Mouse (Mus musculus) midbrain, embryonic 16.5 days (tissue): ENCODE results near the gene Fbxl8. TPM values are rescaled to one million over a fixed set of nuclear protein-coding genes. Genes with fewer than 3 reads are reported as not detected.
"Not testable (repeated sequence)": the region's sequence is repeated elsewhere in the genome, so short reads cannot be mapped to it uniquely, and the experiment has no call there.

ENCODE experiments used
- ATAC-seq: fragments of 200-750 bp; cut with Nextera tagmentation; 2 replicates; pipeline ENCODE4 v1.8.0; 2017; ENCODE audit warnings: moderate TSS enrichment
- H3K27ac ChIP-seq: fragments of 300-500 bp; sonication (generic); 2 replicates; pipeline ENCODE4 v1.5.1; 2014; ENCODE audit warnings: mild to moderate bottlenecking, low read length, mixed read lengths
- H3K27me3 ChIP-seq: fragments of 300-500 bp; sonication (generic); 2 replicates; pipeline ENCODE4 v1.6.1; 2014; ENCODE audit warnings: low read depth, low read length, mixed read lengths; ENCODE audit not compliant: control insufficient read depth, insufficient read depth
- H3K36me3 ChIP-seq: fragments of 300-500 bp; sonication (generic); 2 replicates; pipeline ENCODE4 v1.6.1; 2014; ENCODE audit warnings: mild to moderate bottlenecking, low read length, moderate library complexity, mixed read lengths; ENCODE audit not compliant: control insufficient read depth, insufficient read depth
- H3K4me1 ChIP-seq: fragments of 300-500 bp; sonication (generic); 2 replicates; pipeline ENCODE4 v1.6.1; 2014; ENCODE audit warnings: mild to moderate bottlenecking, low read length, mixed read lengths; ENCODE audit not compliant: control insufficient read depth, insufficient read depth
- H3K4me2 ChIP-seq: fragments of 300-500 bp; sonication (generic); 2 replicates; pipeline ENCODE4 v1.6.1; 2014; ENCODE audit warnings: mild to moderate bottlenecking, low read length, mixed read lengths
- H3K4me3 ChIP-seq: fragments of 300-500 bp; sonication (generic); 2 replicates; pipeline ENCODE4 v1.5.1; 2014; ENCODE audit warnings: low read depth, mild to moderate bottlenecking, low read length, moderate library complexity, mixed read lengths
- H3K9ac ChIP-seq: fragments of 300-500 bp; sonication (generic); 2 replicates; pipeline ENCODE4 v1.6.1; 2014; ENCODE audit warnings: low read depth, low read length, mixed read lengths
- H3K9me3 ChIP-seq: fragments of 300-500 bp; sonication (generic); replicated peaks from 2 replicates; pipeline ENCODE4 v1.6.1; 2014; ENCODE audit warnings: mild to moderate bottlenecking, low read length, mixed read lengths; ENCODE audit not compliant: control insufficient read depth, poor library complexity, severe bottlenecking
- WGBS: fragments of 180-500 bp; shearing (Covaris S2); extraction: QIAGEN DNeasy Blood & Tissue Kit; methylation state at CpG from one replicate; pipeline ENCODE4 v1.1.7; 2014; 5-methylcytosine and 5-hydroxymethylcytosine counted together
- polyA plus RNA-seq: library from polyadenylated mRNA; unstranded; fragments of >200 nt; fragmentation: Nextera tagmentation; extraction: Ambion mirVana; gene quantifications from 2 replicates; pipeline ENCODE4 v1.2.1, GENCODE M21; 2015

Fbxl8 gene
- polyA plus RNA-seq, 1 experiment from 2014 or later = 1.1 TPM

DNA sequence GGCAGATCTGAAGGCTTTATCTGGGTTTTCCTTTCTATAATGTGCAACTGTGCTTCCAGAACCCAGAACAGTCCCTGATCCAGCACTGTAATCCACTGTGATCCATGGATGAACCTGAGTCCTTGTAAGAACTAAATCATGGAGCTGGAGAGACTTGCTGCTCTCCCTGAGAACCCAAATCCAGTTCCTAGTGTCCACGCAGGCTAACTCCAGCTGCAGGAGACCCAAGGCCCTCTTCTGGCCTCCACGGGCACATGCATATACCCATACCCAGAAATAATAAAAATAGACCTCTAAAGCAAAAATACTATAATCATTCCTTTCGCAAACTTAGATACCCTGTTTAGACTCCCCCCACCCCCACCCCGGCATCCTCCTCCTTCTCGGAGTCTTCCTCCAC lies 23.8 kb downstream of the Fbxl8 start:
- Histone ChIP-seq H3K4me2 (peak overlapping the region; percentile 79), H3K9me3 (no peaks in the 10 kb centered on the region), H3K27me3 (no peaks in the 10 kb centered on the region), H3K4me3 (peak overlapping the region; percentile 52), H3K27ac (peak overlapping the region; percentile 86), H3K9ac (peak overlapping the region; percentile 69), H3K4me1 (peaks cover 41% of the 10 kb centered on the region), H3K36me3 (peaks cover 4% of the 10 kb centered on the region; the same call in 1 of the 2 replicates)
- no peak for ATAC-seq
- WGBS = 81% methylated on average over 5 of the region's 5 CpGs

GRCm38 (mm10) chr8:105288958-105289732 lies 24.7 kb downstream of the Fbxl8 start:
- no peaks in the 10 kb centered on the region for H3K27me3 ChIP-seq
- H3K9me3 ChIP-seq = no peaks in the 10 kb centered on the region
- peak overlapping the region; percentile 79 for H3K4me2 ChIP-seq
- H3K36me3 ChIP-seq = peaks cover 4% of the 10 kb centered on the region; the same call in 1 of the 2 replicates
- peak; percentile 92 for ATAC-seq
- H3K27ac ChIP-seq = peak overlapping the region; percentile 86
- H3K4me3 ChIP-seq = peak overlapping the region; percentile 52
- H3K9ac ChIP-seq = peak overlapping the region; percentile 69
- H3K4me1 ChIP-seq = peaks cover 41% of the 10 kb centered on the region
- WGBS = under 1% methylated on average over 53 of the region's 53 CpGs

GRCm38 (mm10) chr8:105289805-105290460 lies 25.5 kb downstream of the Fbxl8 start, which contains the start of gene 4931428F04Rik:
Gene 4931428F04Rik, minus strand, starts transcription at chr8:105289864.
- Histone ChIP-seq H3K4me1 (peaks cover 38% of the 10 kb centered on the region), H3K36me3 (no peaks in the 10 kb centered on the region; the same call in 1 of the 2 replicates), H3K4me2 (peak within 1 kb of the TSS; percentile 79), H3K27me3 (no peaks in the 10 kb centered on the region), H3K9ac (peak within 1 kb of the TSS; percentile 69), H3K27ac (peak within 1 kb of the TSS; percentile 86), H3K9me3 (no peaks in the 10 kb centered on the region), H3K4me3 (peak within 1 kb of the TSS; percentile 52)
- WGBS = under 1% methylated on average over 42 of the region's 43 CpGs
- peak; percentile 46 for ATAC-seq

GRCm38 (mm10) chr8:105290554-105291314 lies 26.3 kb downstream of the Fbxl8 start:
- peak overlapping the region; percentile 50 for H3K9ac ChIP-seq
- no peak overlapping the region for H3K27ac ChIP-seq
- H3K36me3 ChIP-seq = no peaks in the 10 kb centered on the region; the same call in 1 of the 2 replicates
- peak overlapping the region; percentile 52 for H3K4me3 ChIP-seq
- H3K4me2 ChIP-seq = peak overlapping the region; percentile 79
- WGBS = 9% methylated on average over 31 of the region's 31 CpGs
- H3K9me3 ChIP-seq = no peaks in the 10 kb centered on the region
- no peaks in the 10 kb centered on the region for H3K27me3 ChIP-seq
- no peak for ATAC-seq
- peaks cover 34% of the 10 kb centered on the region for H3K4me1 ChIP-seq

DNA sequence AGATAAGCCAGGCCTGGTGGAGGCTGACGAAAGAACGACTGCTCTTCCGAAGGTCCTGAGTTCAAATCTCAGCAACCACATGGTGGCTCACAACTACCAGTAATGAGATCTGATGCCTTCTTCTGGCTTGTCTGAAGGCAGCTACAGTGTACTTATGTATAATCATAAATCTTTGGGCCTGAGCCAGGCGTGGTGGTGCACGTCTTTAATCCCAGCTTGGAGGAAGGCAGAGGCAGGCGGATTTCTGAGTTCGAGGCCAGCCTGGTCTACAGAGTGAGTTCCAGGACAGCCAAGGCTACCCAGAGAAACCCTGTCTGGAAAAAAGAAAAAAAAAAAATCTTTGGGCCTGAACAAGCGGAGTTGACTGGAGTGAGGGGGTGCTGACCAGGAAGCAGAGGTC lies 26.9 kb downstream of the Fbxl8 start:
- not testable (repeated sequence) for H3K9me3 ChIP-seq, H3K27ac ChIP-seq, H3K4me2 ChIP-seq, H3K27me3 ChIP-seq, ATAC-seq, H3K36me3 ChIP-seq, H3K4me3 ChIP-seq, H3K9ac ChIP-seq
- WGBS = 87% methylated on average over 8 of the region's 8 CpGs
- peaks cover 27% of the 10 kb centered on the region for H3K4me1 ChIP-seq

- WGBS = 68% methylated on average over 3 of the region's 3 CpGs
- H3K36me3 ChIP-seq, H3K27ac ChIP-seq, H3K27me3 ChIP-seq, H3K4me2 ChIP-seq, H3K4me3 ChIP-seq, H3K9ac ChIP-seq, H3K9me3 ChIP-seq, ATAC-seq: not testable (repeated sequence)
- H3K4me1 ChIP-seq = peaks cover 24% of the 10 kb centered on the region
Observed at GRCm38 (mm10) chr8:105291802-105292201, 27.4 kb downstream of the Fbxl8 start.

- H3K4me2 ChIP-seq = no peak overlapping the region
- 86% methylated on average over 7 of the region's 7 CpGs for WGBS
- no peak for ATAC-seq
- H3K36me3 ChIP-seq = no peaks in the 10 kb centered on the region
- no peaks in the 10 kb centered on the region for H3K9me3 ChIP-seq
- H3K27me3 ChIP-seq = no peaks in the 10 kb centered on the region
- no peak overlapping the region for H3K4me3 ChIP-seq
- peaks cover 24% of the 10 kb centered on the region for H3K4me1 ChIP-seq
- no peak overlapping the region for H3K27ac ChIP-seq
- H3K9ac ChIP-seq = no peak overlapping the region
Observed at GRCm38 (mm10) chr8:105292471-105292870, 28.0 kb downstream of the Fbxl8 start.

DNA sequence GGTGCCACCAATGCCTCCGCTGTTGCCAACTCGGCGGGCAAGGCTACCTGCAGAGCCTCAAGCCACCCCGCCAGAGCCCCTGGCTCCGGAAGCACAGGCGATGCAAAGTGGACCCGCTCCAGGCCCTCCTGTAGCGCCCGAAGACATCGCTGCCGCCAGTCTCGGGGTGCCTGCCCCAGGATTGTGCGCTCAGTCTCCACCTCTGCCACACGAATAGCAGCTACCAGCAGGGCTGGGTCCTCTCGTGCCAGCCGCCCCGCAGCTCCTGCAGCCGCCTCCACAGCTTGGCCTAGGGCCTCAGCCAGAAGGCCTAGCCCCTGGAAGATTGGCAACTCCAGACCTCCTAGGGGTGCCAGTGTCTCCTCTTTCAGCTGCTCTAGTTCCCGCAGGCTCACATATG lies 29.0 kb downstream of the Fbxl8 start:
- Histone ChIP-seq H3K9ac (no peak overlapping the region), H3K9me3 (no peaks in the 10 kb centered on the region), H3K4me1 (peaks cover 20% of the 10 kb centered on the region), H3K27me3 (no peaks in the 10 kb centered on the region), H3K27ac (no peak overlapping the region), H3K4me2 (no peak overlapping the region), H3K36me3 (no peaks in the 10 kb centered on the region), H3K4me3 (no peak overlapping the region)
- ATAC-seq = no peak
- WGBS = 69% methylated on average over 19 of the region's 19 CpGs
